Mouse (Mus musculus) intestine, embryonic 16.5 days (tissue): ENCODE measurements around the gene Hoxa13. TPM values are rescaled to one million over a fixed set of nuclear protein-coding genes. Genes with fewer than 3 reads are reported as not detected.

Experiments used
- ATAC-seq: fragments of 200-750 bp; cut with Nextera tagmentation; 2 replicates; pipeline ENCODE4 v1.8.0; 2017; ENCODE audit warnings: moderate TSS enrichment, moderate library complexity
- H3K27ac ChIP-seq: fragments of 300-500 bp; sonication (generic); 2 replicates; pipeline ENCODE4 v1.5.1; 2014; ENCODE audit warnings: mild to moderate bottlenecking, low read length
- H3K27me3 ChIP-seq: fragments of 300-500 bp; sonication (generic); replicated peaks from 2 replicates; pipeline ENCODE4 v1.6.1; 2014; ENCODE audit warnings: low read length, control low read depth, mixed read lengths; ENCODE audit not compliant: control insufficient read depth, insufficient read depth
- H3K36me3 ChIP-seq: fragments of 300-500 bp; sonication (generic); 2 replicates; pipeline ENCODE4 v1.6.1; 2014; ENCODE audit warnings: low read length, control low read depth; ENCODE audit not compliant: control insufficient read depth, insufficient read depth
- H3K4me1 ChIP-seq: fragments of 300-500 bp; sonication (generic); 2 replicates; pipeline ENCODE4 v1.6.1; 2014; ENCODE audit warnings: low read length, control low read depth, mixed read lengths; ENCODE audit not compliant: control insufficient read depth, insufficient read depth
- H3K4me2 ChIP-seq: fragments of 300-500 bp; sonication (generic); 2 replicates; pipeline ENCODE4 v1.6.1; 2014; ENCODE audit warnings: low read depth, low read length, control low read depth
- H3K4me3 ChIP-seq: fragments of 300-500 bp; sonication (generic); 2 replicates; pipeline ENCODE4 v1.5.1; 2014; ENCODE audit warnings: mild to moderate bottlenecking, low read length
- H3K9ac ChIP-seq: fragments of 300-500 bp; sonication (generic); 2 replicates; pipeline ENCODE4 v1.6.1; 2014; ENCODE audit warnings: low read depth, low read length
- H3K9me3 ChIP-seq: fragments of 300-500 bp; sonication (generic); 2 replicates; pipeline ENCODE4 v1.6.1; 2016; ENCODE audit warnings: low read length, control low read depth; ENCODE audit not compliant: control insufficient read depth
- WGBS: fragments of 180-500 bp; shearing (Covaris S2); extraction: QIAGEN DNeasy Blood & Tissue Kit; methylation state at CpG from one replicate; pipeline ENCODE4 v1.1.7; 2014; 5-methylcytosine and 5-hydroxymethylcytosine counted together
- polyA plus RNA-seq: library from polyadenylated mRNA; unstranded; fragments of >200 nt; fragmentation: Nextera tagmentation; extraction: Ambion mirVana; gene quantifications from 2 replicates; pipeline ENCODE4 v1.2.1, GENCODE M21; 2015

The Hoxa13 gene
- polyA plus RNA-seq, 1 experiment from 2014 or later: 0.45 TPM

DNA sequence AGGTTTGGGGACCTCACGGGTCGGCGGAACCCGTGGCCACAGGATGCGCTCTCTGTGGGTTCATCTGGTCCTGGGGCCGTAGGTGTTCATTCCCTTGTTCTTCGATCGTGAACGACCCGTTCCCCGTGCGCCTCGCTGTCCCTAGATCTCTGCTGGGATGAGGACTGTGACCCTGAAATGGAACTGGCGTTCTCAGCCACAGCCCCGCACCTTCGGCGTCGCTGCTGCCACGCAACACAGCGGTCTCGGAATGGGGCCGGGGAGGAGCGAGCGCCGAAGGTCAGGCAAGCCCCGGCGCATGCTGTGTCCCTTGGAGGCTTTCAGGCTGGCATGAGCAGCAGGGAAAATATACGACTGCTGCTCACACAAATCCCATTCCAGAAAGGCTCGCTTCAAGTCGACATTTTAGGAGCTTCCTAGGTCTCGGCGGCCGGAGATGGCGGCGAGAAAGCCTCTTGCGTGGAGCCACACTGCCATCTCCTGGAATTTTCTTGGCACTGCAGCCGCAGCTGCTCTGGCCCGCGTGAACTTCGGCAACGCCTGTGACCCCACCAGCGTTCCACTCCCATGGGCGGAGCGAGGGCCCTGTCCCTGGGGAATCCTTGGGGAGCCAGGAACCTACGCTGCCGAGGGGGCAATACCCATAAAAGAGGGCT is 39.2 kb downstream of the Hoxa13 start, which contains the start of gene Hoxa7:
Gene Hoxa7, minus strand, starts transcription at position 518 of the 656 bp plus-strand sequence.
- Histone ChIP-seq H3K4me3 (peak within 1 kb of the TSS; percentile 58), H3K36me3 (no peaks in the 10 kb centered on the region), H3K27me3 (peaks cover 85% of the 10 kb centered on the region), H3K4me1 (peaks cover 13% of the 10 kb centered on the region), H3K9me3 (no peaks in the 10 kb centered on the region), H3K4me2 (peak within 1 kb of the TSS; percentile 91), H3K9ac (peak within 1 kb of the TSS; percentile 70), H3K27ac (peak within 1 kb of the TSS; percentile 57)
- ATAC-seq: peak; percentile 59
- WGBS: under 1% methylated on average over 46 of the region's 46 CpGs

DNA sequence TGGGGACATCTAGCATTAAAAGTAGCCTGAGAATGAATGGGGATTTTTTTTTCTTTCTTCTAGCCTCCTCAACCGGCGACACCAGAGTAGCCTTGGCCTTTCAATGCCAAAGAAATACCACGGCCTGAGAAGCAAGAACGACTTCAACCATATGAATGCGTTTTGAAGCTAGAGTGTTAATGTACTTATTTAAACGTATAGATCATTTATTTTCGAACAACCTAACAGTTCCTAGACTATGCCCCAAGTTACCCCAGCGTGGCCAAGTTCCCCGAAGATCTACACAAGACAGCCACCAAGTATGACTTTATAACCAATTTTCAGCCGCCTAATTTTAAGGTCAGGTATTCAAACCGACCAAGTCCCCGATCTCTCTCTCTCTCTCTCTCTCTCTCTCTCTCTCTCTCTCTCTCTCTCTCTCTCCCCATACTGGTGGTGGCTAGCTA is 39.8 kb downstream of the Hoxa13 start:
- H3K9ac ChIP-seq: peak overlapping the region; percentile 70
- peaks cover 85% of the 10 kb centered on the region for H3K27me3 ChIP-seq
- peaks cover 16% of the 10 kb centered on the region for H3K4me1 ChIP-seq
- no peak overlapping the region; the same call in 1 of the 2 replicates for H3K27ac ChIP-seq
- ATAC-seq: no peak
- 24% methylated on average over 12 of the region's 12 CpGs for WGBS
- H3K4me2 ChIP-seq: peak overlapping the region; percentile 91
- peak overlapping the region; percentile 58 for H3K4me3 ChIP-seq
- H3K36me3 ChIP-seq: no peaks in the 10 kb centered on the region
- H3K9me3 ChIP-seq: no peaks in the 10 kb centered on the region

DNA sequence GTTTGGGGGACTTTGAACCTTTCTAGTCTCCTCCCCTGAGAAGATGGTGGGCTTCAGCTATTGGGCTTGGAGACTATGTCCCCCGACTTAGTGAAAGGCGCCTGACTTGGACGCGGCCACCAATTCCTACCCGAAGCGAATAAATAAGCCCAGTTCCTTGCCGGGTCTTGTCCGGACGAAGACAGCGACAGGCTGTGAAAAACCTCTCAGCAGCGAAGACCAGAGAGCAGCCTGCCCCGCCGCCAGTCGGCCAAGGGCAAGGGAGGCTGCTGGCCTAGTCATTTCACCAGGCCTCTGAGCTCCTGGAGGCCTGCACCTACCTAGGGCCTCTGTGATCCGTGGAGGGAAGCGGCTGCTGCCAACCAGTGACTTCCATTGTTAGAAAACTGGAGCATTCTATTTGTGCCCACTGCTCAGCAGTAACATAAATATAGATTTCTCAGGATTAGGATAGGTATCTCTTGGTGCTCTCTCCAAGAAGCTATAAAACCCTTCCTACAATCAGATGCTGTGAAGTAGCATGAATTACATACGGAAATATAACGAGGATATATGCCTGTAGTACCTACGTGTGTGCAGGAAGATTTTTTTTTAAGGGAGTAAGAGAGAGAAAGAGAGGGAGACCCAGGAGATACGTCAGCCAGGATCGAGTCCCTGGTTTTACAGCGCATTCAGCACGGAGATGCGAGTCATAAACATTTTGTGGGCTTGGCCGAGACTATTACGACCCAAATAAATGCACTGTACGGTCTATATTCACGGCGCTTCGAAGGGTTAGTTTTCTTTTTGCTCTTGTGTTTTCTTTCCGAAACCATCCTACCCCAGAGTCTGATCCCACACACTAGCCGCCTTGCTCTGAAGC is 40.4 kb downstream of the Hoxa13 start:
- no peak for ATAC-seq
- peak overlapping the region; percentile 56 for H3K9ac ChIP-seq
- WGBS: 37% methylated on average over 32 of the region's 32 CpGs
- H3K27ac ChIP-seq: peak overlapping the region; percentile 37
- H3K36me3 ChIP-seq: no peaks in the 10 kb centered on the region
- H3K4me1 ChIP-seq: peaks cover 20% of the 10 kb centered on the region
- peaks cover 84% of the 10 kb centered on the region for H3K27me3 ChIP-seq
- no peaks in the 10 kb centered on the region for H3K9me3 ChIP-seq
- H3K4me2 ChIP-seq: peak overlapping the region; percentile 91
- H3K4me3 ChIP-seq: peak overlapping the region; percentile 58

DNA sequence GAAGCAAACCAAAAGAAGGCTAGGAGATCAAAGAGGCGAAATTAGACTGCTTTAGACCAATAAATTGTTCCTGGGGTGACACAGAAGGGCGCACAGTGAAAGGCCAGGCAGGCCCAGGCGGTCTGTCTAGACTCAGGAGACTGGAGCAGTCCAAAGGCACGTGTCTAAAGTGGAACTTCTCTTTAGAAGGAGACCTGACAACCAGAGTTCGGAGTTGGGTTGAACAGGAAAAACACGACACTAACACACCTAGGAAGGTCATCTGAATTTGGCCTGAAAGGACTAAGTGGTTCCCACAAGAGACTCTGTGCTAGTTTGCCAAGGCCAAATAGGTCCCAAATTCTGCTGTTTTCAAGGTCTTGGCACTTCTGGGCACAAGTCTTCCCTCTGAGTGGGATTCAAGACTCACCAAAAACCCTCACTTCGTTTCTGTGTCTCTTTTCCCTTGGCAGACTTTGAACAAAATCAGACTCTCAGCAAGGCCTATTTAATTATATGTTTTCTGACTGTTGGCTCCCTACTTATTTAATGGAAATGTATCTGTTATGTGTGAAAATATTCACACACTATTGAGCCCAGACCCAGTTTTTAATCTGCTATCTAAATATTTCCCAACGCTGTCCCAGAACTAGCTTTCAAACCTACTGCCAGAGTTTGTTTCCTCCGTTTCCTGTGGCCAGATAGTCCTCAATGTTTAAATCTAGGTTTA is 41.3 kb downstream of the Hoxa13 start:
- ATAC-seq: no peak
- Histone ChIP-seq H3K4me2 (no peak overlapping the region), H3K27ac (no peak overlapping the region; the same call in 1 of the 2 replicates)

DNA sequence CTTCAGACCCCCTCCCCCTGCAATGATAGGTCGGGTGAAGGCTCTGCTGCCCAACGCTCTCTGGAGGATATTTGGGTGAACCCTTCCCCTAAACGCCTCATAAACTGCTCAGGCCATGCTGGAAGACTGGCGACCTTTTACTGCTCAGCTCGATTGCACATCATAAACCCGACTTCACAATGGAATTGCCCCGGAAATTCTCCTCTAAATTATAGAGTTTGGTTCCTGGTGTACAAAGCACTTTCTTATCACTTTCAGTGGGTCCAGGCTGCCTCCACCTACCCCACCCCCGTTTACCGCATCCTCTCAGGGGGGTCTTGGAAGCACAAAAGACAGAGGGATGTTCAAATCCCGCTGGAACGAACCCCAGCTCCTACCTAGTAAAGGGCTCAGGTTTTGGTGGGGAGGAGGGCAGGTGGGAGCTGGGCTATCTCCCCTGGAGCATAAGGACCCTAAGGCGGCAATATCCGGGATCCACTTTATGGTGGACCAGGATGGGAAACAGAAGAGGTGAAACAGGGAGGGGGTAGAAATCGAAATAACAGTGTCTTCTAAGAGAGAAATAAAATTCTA is 42.0 kb downstream of the Hoxa13 start:
- no peak overlapping the region for H3K4me3 ChIP-seq
- WGBS: 28% methylated on average over 14 of the region's 14 CpGs
- H3K9ac ChIP-seq: 0 out of 2 replicates have a peak overlapping the region, but pooled peaks have one; percentile 63
- no peak overlapping the region for H3K4me2 ChIP-seq
- H3K4me1 ChIP-seq: peaks cover 21% of the 10 kb centered on the region
- H3K27me3 ChIP-seq: peaks cover 84% of the 10 kb centered on the region
- H3K27ac ChIP-seq: no peak overlapping the region
- H3K36me3 ChIP-seq: no peaks in the 10 kb centered on the region
- no peak for ATAC-seq
- H3K9me3 ChIP-seq: no peaks in the 10 kb centered on the region

More for the DNA sequence above, 41.3 kb downstream of the Hoxa13 start:
- Histone ChIP-seq H3K27me3 (peaks cover 86% of the 10 kb centered on the region), H3K9ac (no peak overlapping the region), H3K9me3 (no peaks in the 10 kb centered on the region), H3K4me3 (no peak overlapping the region), H3K4me1 (peaks cover 20% of the 10 kb centered on the region), H3K36me3 (no peaks in the 10 kb centered on the region)
- 48% methylated on average over 9 of the region's 9 CpGs for WGBS

DNA sequence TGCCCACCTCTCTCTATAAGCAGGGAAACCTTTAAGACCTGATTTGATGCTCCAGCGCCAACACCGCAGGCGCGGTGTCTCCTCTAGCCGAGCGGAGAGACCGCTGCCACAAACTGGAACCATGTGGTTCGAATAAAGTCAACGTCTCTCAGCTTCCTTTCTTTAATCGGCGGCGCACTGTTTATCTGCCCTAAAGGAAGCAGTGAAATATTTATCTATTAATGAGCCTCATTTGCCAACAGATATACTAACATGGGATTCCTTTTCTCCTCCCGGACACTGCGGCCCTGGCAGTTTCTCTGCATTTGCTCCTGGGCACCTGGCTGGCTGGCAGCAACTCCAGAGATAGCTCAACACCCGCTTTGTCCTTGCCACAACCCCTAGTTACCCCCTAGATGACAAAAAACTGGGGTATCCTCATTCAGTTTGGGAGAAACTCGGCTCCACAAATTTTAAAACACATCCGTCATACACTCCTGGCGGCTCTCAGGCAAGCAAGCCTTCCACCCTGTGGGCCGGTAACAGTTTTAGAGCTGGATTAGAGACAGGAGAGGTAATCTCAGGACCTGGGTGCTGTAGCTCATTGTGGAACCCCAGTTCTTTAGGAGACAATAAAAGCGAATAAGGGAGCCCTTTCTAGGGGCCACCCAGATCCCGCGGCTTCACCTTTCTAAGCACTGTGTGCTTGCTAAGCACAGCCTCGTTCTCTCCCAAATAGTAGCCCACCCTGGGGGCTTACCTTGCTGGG is 42.6 kb downstream of the Hoxa13 start:
- peaks cover 85% of the 10 kb centered on the region for H3K27me3 ChIP-seq
- H3K9me3 ChIP-seq: no peaks in the 10 kb centered on the region
- H3K9ac ChIP-seq: peak overlapping the region; percentile 63
- no peaks in the 10 kb centered on the region for H3K36me3 ChIP-seq
- H3K4me2 ChIP-seq: peak overlapping the region; percentile 75
- H3K4me3 ChIP-seq: peak overlapping the region; percentile 55
- H3K4me1 ChIP-seq: peaks cover 24% of the 10 kb centered on the region
- ATAC-seq: no peak
- 0 out of 2 replicates have a peak overlapping the region, but pooled peaks have one; percentile 12 for H3K27ac ChIP-seq
- 19% methylated on average over 23 of the region's 23 CpGs for WGBS

DNA sequence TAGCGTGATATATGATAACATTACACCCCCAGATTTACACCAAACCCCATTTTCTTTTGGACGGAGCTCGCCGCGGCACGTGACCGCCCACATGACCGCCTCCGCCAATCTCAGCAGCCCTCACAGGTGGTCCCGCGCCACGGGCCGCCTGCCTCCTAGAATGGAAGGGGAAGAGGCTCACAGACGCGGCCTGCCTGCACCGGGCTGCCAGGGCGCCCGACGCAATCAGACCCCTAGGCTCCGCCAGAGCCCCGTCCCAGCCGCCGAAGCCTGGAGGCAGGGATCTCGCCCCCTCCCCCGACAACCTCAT is 43.3 kb downstream of the Hoxa13 start:
- Histone ChIP-seq H3K9ac (peak overlapping the region; percentile 63), H3K9me3 (no peaks in the 10 kb centered on the region), H3K4me3 (peak overlapping the region; percentile 55), H3K4me2 (peak overlapping the region; percentile 75), H3K27ac (no peak overlapping the region), H3K27me3 (peaks cover 81% of the 10 kb centered on the region), H3K36me3 (no peaks in the 10 kb centered on the region), H3K4me1 (peaks cover 28% of the 10 kb centered on the region)
- ATAC-seq: peak; percentile 47
- WGBS: under 1% methylated on average over 25 of the region's 25 CpGs

DNA sequence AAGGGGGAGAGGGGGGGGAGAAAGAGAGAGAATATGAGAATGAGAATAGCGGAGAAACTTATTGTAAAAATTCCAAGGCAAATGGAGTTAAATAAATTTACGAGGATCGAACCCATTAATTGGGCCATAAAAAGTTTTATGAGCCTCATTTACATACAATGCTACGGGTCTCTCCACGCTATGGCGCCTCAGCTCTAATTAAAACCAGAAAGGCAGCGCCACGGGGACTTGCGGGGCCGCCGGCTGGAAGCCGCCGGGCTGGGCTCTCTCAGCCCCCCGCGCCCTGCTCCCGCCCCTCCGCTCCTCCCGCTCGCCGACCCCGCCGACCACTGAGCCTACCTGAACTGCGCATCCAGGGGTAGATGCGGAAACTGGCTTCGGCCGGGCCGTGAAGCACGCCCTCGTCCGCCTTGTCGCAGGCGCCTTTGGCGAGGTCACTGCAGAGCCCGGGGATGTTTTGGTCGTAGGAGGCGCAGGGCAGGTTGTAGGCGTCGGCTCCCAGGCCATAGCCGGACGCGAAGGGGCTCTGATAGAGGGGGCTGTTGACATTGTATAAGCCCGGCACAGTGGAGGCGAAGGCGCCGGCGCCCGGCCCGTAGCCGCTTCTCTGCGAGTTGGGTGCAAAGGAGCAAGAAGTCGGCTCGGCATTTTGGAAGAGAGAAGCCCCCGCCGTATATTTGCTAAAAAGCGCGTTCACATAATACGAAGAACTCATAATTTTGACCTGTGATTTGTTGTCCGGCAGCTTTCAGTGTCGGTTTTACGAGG is 43.8 kb downstream of the Hoxa13 start:
- Histone ChIP-seq H3K27me3 (peaks cover 81% of the 10 kb centered on the region), H3K36me3 (no peaks in the 10 kb centered on the region), H3K4me1 (peaks cover 28% of the 10 kb centered on the region), H3K9me3 (no peaks in the 10 kb centered on the region), H3K4me2 (peak overlapping the region; percentile 75), H3K4me3 (peak overlapping the region; percentile 55), H3K9ac (peak overlapping the region; percentile 68), H3K27ac (peak overlapping the region; percentile 30; the same call in 1 of the 2 replicates)
- 1% methylated on average over 60 of the region's 60 CpGs for WGBS
- no peak for ATAC-seq
